Mouse (Mus musculus) thymus, adult 2 months (tissue): ENCODE measurements around the gene Pkd1.

Source experiments
- CTCF ChIP-seq: fragments of 200-500 bp; IDR thresholded peaks from 2 replicates; pipeline ENCODE4 v1.5.1; 2012; ENCODE audit warnings: mild to moderate bottlenecking, control low read depth, low read length, moderate library complexity, borderline replicate concordance; ENCODE audit not compliant: control insufficient read depth, poor library complexity, insufficient read depth; ENCODE audit errors: extremely low read depth
- POLR2A ChIP-seq: fragments of 200-500 bp; IDR thresholded peaks from 2 replicates; pipeline ENCODE4 v1.6.1; 2012; ENCODE audit warnings: mild to moderate bottlenecking, low read length, control low read depth, moderate library complexity; ENCODE audit not compliant: control insufficient read depth, poor library complexity, insufficient read depth; ENCODE audit errors: extremely low read depth

DNA sequence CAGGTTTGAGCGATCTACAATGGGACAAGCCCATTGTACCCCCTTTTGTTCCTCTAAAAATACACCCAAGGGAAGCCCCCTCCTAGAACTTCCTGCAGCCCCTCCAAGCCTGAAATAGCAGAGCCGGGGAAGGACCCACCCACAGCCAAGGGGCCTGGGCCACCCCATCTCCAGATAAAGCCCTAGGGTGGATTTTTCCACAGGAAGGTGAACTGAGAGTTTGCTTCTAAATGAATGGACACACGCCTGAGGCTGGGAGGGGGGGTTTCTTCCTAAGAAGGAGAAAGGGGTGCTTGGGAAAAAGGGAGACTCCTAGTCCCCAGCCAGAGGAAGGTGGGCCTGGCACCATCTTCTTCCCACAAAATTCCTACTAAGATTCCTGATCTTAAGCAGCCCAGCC is 96.3 kb downstream of the Pkd1 start:
- no peak for TF ChIP-seq POLR2A
- no peak for TF ChIP-seq CTCF
